Mouse (Mus musculus): Measurements from ENCODE around the gene Syt12. TPM values are rescaled to one million over a fixed set of nuclear protein-coding genes. Genes with fewer than 3 reads are reported as not detected.

Syt12 gene
- polyA plus RNA-seq, 1 experiment from 2014 or later, result 2.7 TPM

GRCm38 (mm10) chr19:4498062-4498933 is 21.1 kb upstream of the Syt12 start, which contains the start of gene 2010003K11Rik:
Gene 2010003K11Rik, minus strand, starts transcription at chr19:4498583.
- Histone ChIP-seq H3K27ac (replicated peaks) (no peak within 1 kb of the TSS), H3K4me3 (no peak within 1 kb of the TSS), H3K36me3 (no peaks in the 10 kb centered on the region), H3K4me1 (replicated peaks) (peaks cover 9% of the 10 kb centered on the region), H3K27me3 (no peaks in the 10 kb centered on the region), H3K9ac (peak within 1 kb of the TSS; percentile 38; the same call in 1 of the 2 replicates), H3K9me3 (no peaks in the 10 kb centered on the region), H3K4me2 (no peak within 1 kb of the TSS)
- peak; percentile 25; the same call in 1 of the 2 replicates for ATAC-seq (ENCODE audit: low read depth)
- WGBS, result 52% methylated on average over 16 of the region's 16 CpGs

GRCm38 (mm10) chr19:4497263-4497973 is 20.2 kb upstream of the Syt12 start:
- no peak overlapping the region for H3K27ac ChIP-seq (replicated peaks)
- WGBS, result 11% methylated on average over 4 of the region's 4 CpGs
- H3K9ac ChIP-seq, result no peak overlapping the region
- H3K4me1 ChIP-seq (replicated peaks), result peaks cover 16% of the 10 kb centered on the region
- H3K9me3 ChIP-seq, result no peaks in the 10 kb centered on the region
- H3K4me3 ChIP-seq, result no peak overlapping the region
- H3K27me3 ChIP-seq, result no peaks in the 10 kb centered on the region
- ATAC-seq (ENCODE audit: low read depth), result peak; percentile 66
- H3K4me2 ChIP-seq, result no peak overlapping the region
- no peaks in the 10 kb centered on the region for H3K36me3 ChIP-seq

GRCm38 (mm10) chr19:4496535-4497262 is 19.5 kb upstream of the Syt12 start:
- peaks cover 17% of the 10 kb centered on the region for H3K4me1 ChIP-seq (replicated peaks)
- no peak overlapping the region for H3K4me2 ChIP-seq
- no peaks in the 10 kb centered on the region for H3K36me3 ChIP-seq
- no peak overlapping the region for H3K9ac ChIP-seq
- no peaks in the 10 kb centered on the region for H3K27me3 ChIP-seq
- no peaks in the 10 kb centered on the region for H3K9me3 ChIP-seq
- 85% methylated on average over 3 of the region's 3 CpGs for WGBS
- ATAC-seq (ENCODE audit: low read depth), result no peak
- H3K27ac ChIP-seq (replicated peaks), result no peak overlapping the region
- no peak overlapping the region for H3K4me3 ChIP-seq

- Histone ChIP-seq H3K9me3 (no peaks in the 10 kb centered on the region), H3K4me1 (replicated peaks) (peaks cover 17% of the 10 kb centered on the region), H3K4me2 (no peak overlapping the region), H3K27me3 (no peaks in the 10 kb centered on the region), H3K36me3 (no peaks in the 10 kb centered on the region), H3K4me3 (no peak overlapping the region), H3K9ac (no peak overlapping the region), H3K27ac (replicated peaks) (no peak overlapping the region)
- 86% methylated on average over 5 of the region's 5 CpGs for WGBS
- ATAC-seq (ENCODE audit: low read depth), result no peak
Measured at GRCm38 (mm10) chr19:4495814-4496213, 18.6 kb upstream of the Syt12 start.

DNA sequence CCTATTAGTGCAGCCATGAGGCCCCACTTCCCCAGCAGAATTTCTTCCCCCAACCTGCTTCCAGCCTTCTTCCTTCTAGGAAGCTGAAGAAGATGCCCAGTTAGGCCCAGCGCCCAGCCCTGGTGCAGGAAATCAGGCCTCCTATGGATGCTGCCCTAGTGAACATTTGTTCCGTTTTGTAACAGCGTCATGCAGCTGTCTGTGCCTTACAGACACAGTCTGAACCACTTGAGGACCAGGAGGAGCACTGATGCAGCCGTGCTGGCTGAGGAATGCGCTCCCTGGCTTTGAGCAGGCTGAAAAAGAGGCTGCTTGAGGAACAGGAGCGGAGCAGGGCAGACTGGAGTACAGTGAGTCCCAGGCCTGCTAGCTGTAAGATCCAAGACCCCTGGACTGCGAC is 17.5 kb upstream of the Syt12 start:
- no peaks in the 10 kb centered on the region for H3K36me3 ChIP-seq
- H3K27me3 ChIP-seq, result no peaks in the 10 kb centered on the region
- H3K9ac ChIP-seq, result no peak overlapping the region
- peaks cover 17% of the 10 kb centered on the region for H3K4me1 ChIP-seq (replicated peaks)
- H3K9me3 ChIP-seq, result no peaks in the 10 kb centered on the region
- H3K4me3 ChIP-seq, result no peak overlapping the region
- WGBS, result 72% methylated on average over 7 of the region's 7 CpGs
- no peak overlapping the region for H3K4me2 ChIP-seq
- no peak for ATAC-seq (ENCODE audit: low read depth)
- H3K27ac ChIP-seq (replicated peaks), result no peak overlapping the region

DNA sequence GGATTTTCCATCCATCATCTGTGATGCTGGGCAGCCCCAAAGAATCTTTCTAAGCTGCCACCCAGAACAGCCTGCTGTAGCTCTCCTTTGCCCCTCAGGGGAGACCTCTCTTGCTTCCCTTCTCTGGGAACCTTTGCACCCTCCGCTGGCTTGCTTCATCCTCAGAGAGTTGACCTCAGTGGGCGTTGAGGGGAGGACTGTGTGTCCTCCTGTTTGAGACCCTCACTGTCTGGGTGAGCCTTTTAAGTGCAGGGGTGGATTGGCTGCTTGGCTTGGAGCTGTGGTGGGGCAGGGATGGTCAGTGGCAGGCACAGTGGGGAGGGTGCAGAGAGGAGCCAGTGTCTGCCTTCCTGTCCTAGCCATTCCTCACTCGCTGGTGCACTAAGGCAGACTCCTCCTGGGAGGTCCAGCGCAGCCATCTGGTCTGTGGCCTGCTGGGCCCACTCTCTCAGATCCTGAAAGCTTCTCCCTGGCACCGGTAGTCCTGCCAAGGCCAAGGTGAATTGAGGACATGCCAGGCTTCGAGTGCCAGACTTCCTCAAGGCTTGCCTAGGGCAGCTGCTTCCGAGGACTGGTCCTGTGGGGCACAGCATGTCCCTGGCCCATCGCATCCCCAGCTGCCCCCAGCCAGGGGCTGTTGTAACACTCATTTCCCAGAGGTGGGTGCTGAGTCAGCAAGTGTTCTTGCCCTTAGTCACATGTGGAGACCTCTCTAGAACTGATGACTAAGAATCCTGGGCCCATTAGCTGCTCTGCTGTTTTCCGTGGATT is 15.5 kb upstream of the Syt12 start:
- ATAC-seq (ENCODE audit: low read depth), result no peak
- H3K36me3 ChIP-seq, result no peaks in the 10 kb centered on the region
- 59% methylated on average over 9 of the region's 9 CpGs for WGBS
- H3K27me3 ChIP-seq, result no peaks in the 10 kb centered on the region
- no peaks in the 10 kb centered on the region for H3K9me3 ChIP-seq
- peaks cover 11% of the 10 kb centered on the region for H3K4me1 ChIP-seq (replicated peaks)
- no peak overlapping the region for H3K27ac ChIP-seq (replicated peaks)
- H3K9ac ChIP-seq, result 0 out of 2 replicates have a peak overlapping the region, but pooled peaks have one; percentile 8
- no peak overlapping the region for H3K4me2 ChIP-seq
- H3K4me3 ChIP-seq, result no peak overlapping the region

DNA sequence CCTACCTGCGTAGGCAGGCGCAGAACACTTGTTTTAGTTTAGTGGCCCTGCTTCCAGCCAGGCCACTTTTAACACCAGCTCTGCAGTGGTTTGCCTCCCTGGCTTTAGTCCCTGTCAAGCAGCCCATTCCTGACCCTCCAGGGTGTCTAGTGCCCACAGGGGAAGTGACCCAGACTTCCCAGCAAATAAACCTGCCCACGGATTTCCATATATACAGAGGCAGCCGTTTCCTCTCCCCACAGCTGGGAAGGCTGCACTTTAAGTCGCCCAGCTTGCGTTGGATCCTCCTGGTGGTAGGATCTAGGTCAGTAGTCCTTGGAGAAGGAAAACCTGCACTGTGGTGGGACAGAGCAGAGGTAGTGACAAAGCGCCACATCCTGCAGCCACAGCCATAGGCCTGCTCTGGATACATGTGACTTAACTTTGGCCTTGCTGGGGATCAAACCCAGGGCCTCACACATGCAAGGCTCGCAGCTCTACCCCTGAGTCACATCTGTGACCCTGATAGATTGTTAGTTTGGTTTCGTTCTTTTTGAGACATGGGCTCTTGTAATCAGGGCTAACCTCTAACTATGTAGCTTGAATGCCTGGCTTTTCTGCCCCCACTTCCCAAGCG is 13.9 kb upstream of the Syt12 start:
- peaks cover 8% of the 10 kb centered on the region for H3K4me1 ChIP-seq (replicated peaks)
- ATAC-seq (ENCODE audit: low read depth), result no peak

DNA sequence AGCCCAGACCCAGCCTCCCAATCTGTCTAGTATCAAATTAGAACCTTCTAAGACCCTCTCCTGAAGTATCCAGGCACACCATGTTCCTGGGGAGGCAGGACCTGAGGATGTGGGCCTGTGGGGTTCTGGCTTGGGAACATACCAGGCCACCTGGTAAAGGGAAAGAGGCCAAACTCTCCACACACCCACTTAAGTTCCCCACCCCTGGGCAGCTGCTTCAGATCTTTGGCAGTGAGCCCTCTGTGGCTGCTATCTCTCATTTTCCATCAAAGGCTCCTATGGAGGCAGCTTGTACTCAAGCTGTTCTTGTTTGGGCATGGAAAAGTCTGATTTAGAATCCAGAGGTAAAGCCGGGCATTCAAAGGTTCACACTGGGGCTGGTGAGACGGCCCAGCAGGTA is 10.6 kb upstream of the Syt12 start:
- Histone ChIP-seq H3K27ac (replicated peaks) (no peak overlapping the region), H3K9me3 (no peaks in the 10 kb centered on the region), H3K4me3 (no peak overlapping the region), H3K9ac (no peak overlapping the region), H3K27me3 (no peaks in the 10 kb centered on the region), H3K36me3 (no peaks in the 10 kb centered on the region), H3K4me2 (no peak overlapping the region), H3K4me1 (replicated peaks) (peaks cover 6% of the 10 kb centered on the region)
- no peak for ATAC-seq (ENCODE audit: low read depth)
- WGBS, result 71% methylated on average over 2 of the region's 2 CpGs

More for the DNA sequence above, 13.9 kb upstream of the Syt12 start:
- 69% methylated on average over 10 of the region's 10 CpGs for WGBS
- Histone ChIP-seq H3K27ac (replicated peaks) (no peak overlapping the region), H3K4me2 (no peak overlapping the region), H3K4me3 (no peak overlapping the region), H3K27me3 (no peaks in the 10 kb centered on the region), H3K9me3 (no peaks in the 10 kb centered on the region), H3K36me3 (no peaks in the 10 kb centered on the region), H3K9ac (no peak overlapping the region)

- peaks cover under 1% of the 10 kb centered on the region; the same call in 1 of the 2 replicates for H3K27me3 ChIP-seq
- no peak overlapping the region for H3K9ac ChIP-seq
- WGBS, result 61% methylated on average over 5 of the region's 5 CpGs
- H3K4me3 ChIP-seq, result no peak overlapping the region
- no peak overlapping the region for H3K4me2 ChIP-seq
- ATAC-seq (ENCODE audit: low read depth), result no peak
- H3K27ac ChIP-seq (replicated peaks), result no peak overlapping the region
- no peaks in the 10 kb centered on the region for H3K4me1 ChIP-seq (replicated peaks)
- no peaks in the 10 kb centered on the region for H3K9me3 ChIP-seq
- no peaks in the 10 kb centered on the region for H3K36me3 ChIP-seq
Measured at GRCm38 (mm10) chr19:4485006-4485405, 7.8 kb upstream of the Syt12 start.

DNA sequence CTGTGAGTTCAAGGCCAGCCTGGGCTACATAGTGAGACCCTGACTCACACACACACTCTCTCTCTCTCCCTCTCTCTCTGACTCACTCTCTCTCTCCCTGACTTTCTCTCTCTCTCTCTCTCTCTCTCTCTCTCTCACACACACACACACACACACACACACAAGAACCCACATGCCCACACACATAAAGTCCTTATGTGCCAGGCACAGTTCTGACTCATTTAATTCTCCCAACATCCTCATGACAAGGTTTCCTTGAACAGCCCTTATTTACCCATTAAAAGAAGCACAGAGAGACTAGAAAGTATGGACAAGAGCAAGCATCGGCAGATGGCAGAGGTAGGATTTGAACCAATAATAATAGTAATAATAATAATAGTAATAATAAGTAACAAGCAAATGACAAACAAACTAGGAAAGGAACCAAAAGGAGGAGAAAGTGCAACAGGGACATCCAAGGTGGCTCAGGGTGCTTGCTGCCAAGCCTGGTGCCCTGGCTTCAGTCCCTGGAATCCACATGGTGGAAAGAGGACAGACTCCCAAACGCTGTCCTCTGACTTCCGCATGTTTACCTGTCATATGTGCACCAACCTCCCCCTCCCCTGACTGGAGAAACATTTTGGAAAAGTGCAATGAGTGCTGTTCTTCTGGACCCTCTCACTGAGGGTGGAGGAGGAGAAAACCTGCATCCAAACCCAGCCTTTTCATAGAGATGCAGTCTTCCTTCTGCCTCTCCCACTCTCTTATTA is 5.0 kb upstream of the Syt12 start:
- H3K9me3 ChIP-seq, result no peaks in the 10 kb centered on the region
- no peak for ATAC-seq (ENCODE audit: low read depth)
- H3K27me3 ChIP-seq, result peaks cover 20% of the 10 kb centered on the region
- no peak overlapping the region for H3K4me3 ChIP-seq
- H3K4me1 ChIP-seq (replicated peaks), result 0 out of 2 replicates have a peak, but pooled peaks cover 4% of the 10 kb centered on the region
- H3K27ac ChIP-seq (replicated peaks), result no peak overlapping the region
- no peaks in the 10 kb centered on the region for H3K36me3 ChIP-seq
- 88% methylated on average over 3 of the region's 3 CpGs for WGBS
- no peak overlapping the region for H3K4me2 ChIP-seq
- H3K9ac ChIP-seq, result no peak overlapping the region
